Mouse (Mus musculus): Measurements from ENCODE around the gene Nsmce1. TPM values are rescaled to one million over a fixed set of nuclear protein-coding genes. Genes with fewer than 3 reads are reported as not detected.
A peak's percentile ranks its signal among the peaks of the same experiment; 100 is the strongest.

Gene Nsmce1
- total RNA-seq, 1 experiment from 2014 or later, result 39.3 TPM

DNA sequence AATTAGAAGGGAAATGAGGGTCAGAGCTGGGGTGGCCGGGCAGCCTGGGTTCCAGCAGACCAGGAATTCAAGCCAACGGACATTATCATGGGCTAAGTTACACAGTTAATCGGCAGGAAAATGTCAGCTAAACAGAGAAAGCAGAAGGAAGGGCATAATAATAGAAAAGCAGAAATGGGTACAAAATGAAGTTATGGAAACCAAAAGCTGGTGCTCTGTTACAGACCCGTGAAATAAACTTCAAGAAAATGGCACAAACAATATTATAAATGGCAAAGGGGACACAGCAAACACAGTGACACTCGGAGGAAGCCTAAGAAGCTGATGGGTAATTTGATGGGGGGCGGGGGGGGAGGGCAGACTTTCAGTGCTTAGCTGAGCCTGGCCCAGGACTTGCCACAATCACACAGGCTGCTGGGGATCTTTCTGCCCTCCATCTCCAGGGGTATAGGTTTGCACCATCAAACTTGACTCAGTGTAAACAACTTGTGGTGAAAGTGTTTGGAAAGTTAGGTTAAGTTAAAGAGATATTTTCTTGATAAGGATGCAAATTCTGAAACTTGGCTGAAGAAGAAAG is 4.6 kb upstream of the Nsmce1 start:
- no peak for ATAC-seq (ENCODE audit: extremely low read depth, insufficient number of reproducible peaks, low FRiP score, poor library complexity, severe bottlenecking)

DNA sequence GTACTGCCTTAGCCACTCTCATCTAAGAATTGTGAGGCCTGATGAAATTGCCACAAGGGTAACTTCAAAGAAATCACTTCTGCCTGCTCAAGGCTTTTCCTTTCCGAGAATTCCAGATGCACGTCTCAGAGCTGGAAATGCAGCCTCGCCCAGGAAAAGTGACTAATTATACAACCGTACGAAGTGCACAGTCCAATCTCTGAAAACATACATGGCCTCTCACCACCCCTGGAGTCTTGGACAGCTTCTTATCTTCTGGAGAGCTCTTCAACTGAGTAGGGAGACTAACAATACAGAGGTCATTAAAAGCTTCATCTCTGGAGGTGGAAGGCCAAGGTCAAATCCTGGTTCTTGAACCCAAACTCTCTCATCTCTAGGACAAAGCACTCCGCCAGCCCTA is 1.2 kb upstream of the Nsmce1 start:
- ATAC-seq (ENCODE audit: extremely low read depth, insufficient number of reproducible peaks, low FRiP score, poor library complexity, severe bottlenecking), result no peak

- ATAC-seq (ENCODE audit: extremely low read depth, insufficient number of reproducible peaks, low FRiP score, poor library complexity, severe bottlenecking), result no peak
Measured at GRCm38 (mm10) chr7:125491760-125492159, 364 bp upstream of the Nsmce1 start.

GRCm38 (mm10) chr7:125489636-125490035 is 1.8 kb downstream of the Nsmce1 start:
- no peak for ATAC-seq (ENCODE audit: extremely low read depth, insufficient number of reproducible peaks, low FRiP score, poor library complexity, severe bottlenecking)

- 0 out of 2 replicates have a peak, but pooled peaks have one; percentile 4 for ATAC-seq (ENCODE audit: extremely low read depth, insufficient number of reproducible peaks, low FRiP score, poor library complexity, severe bottlenecking)
Measured at GRCm38 (mm10) chr7:125488706-125489105, 2.7 kb downstream of the Nsmce1 start.

DNA sequence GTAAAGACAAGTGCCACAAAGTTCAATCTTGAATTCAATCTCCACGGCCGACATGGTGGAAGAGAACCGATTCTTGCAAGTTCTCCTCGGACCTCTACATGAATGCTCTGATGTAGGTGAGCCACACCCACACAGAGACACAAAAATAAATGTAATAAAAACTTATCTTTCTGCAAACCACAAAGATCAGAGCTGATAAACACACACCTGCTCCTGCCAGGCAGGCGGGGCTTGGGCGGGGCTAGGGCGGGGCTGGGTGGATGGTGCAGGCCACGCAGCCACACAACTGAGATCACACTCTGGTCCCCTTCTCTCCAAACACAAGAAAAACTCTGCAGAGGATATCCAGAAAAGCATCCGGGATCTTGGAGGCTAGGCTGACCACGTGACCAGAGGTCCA is 4.3 kb downstream of the Nsmce1 start:
- ATAC-seq (ENCODE audit: extremely low read depth, insufficient number of reproducible peaks, low FRiP score, poor library complexity, severe bottlenecking), result no peak

- ATAC-seq (ENCODE audit: extremely low read depth, insufficient number of reproducible peaks, low FRiP score, poor library complexity, severe bottlenecking), result no peak
Measured at GRCm38 (mm10) chr7:125486121-125486630, 5.2 kb downstream of the Nsmce1 start.

DNA sequence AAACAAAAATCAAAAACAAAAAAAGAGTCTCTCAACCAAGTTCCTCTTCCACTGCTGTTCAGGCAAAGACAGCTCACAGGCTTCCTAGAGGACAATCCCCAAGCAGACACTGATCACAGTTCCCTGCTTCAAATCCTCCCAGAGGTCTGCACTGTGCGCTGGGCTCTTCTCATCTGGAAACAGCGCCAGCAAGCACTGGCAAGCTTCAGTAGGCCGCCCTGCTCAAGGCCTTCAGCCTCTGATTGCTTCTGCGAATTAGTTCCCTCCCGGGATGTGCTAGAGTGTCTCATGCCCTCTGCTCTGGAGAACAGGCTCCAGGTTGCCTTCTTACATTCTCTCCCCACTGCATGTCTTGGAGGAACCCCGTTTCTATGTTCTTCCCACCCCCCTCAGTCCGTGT is 6.6 kb downstream of the Nsmce1 start:
- ATAC-seq (ENCODE audit: extremely low read depth, insufficient number of reproducible peaks, low FRiP score, poor library complexity, severe bottlenecking), result no peak

DNA sequence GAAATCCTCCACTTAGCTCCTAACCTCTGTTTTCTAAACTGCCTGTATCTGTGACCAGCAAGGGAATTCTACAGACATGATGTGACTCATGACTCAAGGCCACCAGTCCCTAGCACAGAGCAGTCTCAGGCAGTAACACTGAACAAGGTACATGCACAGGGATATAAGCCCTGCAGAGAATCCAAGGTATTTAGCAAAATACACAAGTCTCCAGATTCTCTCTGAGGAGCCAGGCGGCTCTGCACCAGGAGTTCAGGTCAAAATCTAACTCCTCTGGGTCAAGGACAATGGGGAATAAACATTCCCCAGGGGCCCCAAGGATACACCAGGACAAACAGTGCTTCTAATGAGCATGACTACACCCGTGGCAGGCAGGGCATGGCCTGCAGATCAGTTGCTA is 8.5 kb downstream of the Nsmce1 start:
- no peak for ATAC-seq (ENCODE audit: extremely low read depth, insufficient number of reproducible peaks, low FRiP score, poor library complexity, severe bottlenecking)

DNA sequence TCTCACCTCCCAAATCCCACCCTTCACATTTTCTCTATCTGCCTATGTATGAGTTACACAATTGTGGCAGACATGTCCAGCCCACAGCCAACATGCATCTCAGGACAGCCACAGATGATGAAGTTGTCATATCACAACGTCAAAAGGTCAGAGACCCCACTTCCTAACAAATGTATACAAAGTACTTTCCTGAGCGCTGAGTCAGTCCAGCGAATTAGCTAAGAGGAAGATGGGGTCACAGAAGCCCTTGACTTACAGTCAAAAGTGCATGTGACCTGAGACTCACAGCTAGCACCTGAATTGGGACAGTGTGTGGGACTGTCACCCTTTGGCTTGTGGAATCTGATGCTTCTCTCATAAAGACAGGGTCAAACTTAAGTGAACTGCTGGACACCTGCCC is 9.1 kb downstream of the Nsmce1 start:
- no peak for ATAC-seq (ENCODE audit: extremely low read depth, insufficient number of reproducible peaks, low FRiP score, poor library complexity, severe bottlenecking)

GRCm38 (mm10) chr7:125480518-125480917 is 10.9 kb downstream of the Nsmce1 start:
- no peak for ATAC-seq (ENCODE audit: extremely low read depth, insufficient number of reproducible peaks, low FRiP score, poor library complexity, severe bottlenecking)

GRCm38 (mm10) chr7:125478391-125478984 is 12.9 kb downstream of the Nsmce1 start:
- no peak for ATAC-seq (ENCODE audit: extremely low read depth, insufficient number of reproducible peaks, low FRiP score, poor library complexity, severe bottlenecking)

DNA sequence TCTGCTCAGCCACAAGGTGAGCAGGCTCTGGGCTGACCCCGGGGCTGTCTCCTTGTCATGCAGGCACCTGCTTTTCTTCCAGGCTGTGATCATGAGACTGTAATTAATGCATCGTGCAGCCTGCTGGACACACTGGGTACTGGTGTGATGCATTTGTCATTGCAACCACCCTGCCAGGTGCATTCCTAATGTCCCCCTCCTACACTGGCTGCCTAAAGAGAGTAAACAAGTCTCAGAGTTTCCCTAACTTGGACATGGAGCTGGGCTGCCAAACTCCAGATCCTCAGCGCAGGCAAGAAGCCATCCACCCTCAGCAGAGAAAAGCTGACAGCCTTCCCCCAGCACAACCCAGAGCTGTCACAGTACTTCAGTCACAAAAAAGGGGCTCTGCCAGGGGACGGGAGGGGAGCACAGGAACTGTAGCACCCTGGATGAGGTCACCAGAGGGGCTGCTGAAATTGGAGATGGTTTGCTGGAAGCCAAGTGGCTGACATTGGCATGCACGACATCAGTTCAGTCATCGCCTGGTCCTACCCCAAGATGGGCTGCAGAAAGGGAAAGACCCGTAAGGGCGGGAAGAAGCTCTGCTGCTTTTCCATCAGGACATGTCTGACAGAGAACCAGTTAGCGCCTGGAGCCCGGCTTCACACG is 15.7 kb downstream of the Nsmce1 start:
- ATAC-seq (ENCODE audit: extremely low read depth, insufficient number of reproducible peaks, low FRiP score, poor library complexity, severe bottlenecking), result no peak

DNA sequence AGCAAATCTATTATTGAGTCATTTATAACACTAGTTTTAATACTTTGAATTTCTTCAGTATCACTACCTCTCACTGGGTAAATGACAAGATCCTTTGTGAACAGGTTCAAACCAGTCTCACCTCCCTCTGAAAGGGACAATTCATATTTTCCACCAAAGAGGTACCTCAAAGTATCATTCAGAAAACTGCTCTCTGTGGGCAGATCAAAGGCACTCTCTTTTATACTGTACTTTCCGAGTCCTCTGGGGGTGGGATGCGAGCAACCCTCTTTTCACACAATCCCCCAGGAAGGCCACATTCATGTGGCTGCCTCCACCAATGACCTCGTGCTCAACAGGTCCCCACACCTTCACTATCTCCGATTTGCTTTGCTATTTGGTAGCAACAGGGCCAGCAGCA is 16.9 kb downstream of the Nsmce1 start:
- ATAC-seq (ENCODE audit: extremely low read depth, insufficient number of reproducible peaks, low FRiP score, poor library complexity, severe bottlenecking), result no peak

- ATAC-seq (ENCODE audit: extremely low read depth, insufficient number of reproducible peaks, low FRiP score, poor library complexity, severe bottlenecking), result peak; percentile 70
Measured at GRCm38 (mm10) chr7:125471991-125472741, 19.2 kb downstream of the Nsmce1 start.

- ATAC-seq (ENCODE audit: extremely low read depth, insufficient number of reproducible peaks, low FRiP score, poor library complexity, severe bottlenecking), result no peak
Measured at GRCm38 (mm10) chr7:125470901-125471300, 20.5 kb downstream of the Nsmce1 start.

DNA sequence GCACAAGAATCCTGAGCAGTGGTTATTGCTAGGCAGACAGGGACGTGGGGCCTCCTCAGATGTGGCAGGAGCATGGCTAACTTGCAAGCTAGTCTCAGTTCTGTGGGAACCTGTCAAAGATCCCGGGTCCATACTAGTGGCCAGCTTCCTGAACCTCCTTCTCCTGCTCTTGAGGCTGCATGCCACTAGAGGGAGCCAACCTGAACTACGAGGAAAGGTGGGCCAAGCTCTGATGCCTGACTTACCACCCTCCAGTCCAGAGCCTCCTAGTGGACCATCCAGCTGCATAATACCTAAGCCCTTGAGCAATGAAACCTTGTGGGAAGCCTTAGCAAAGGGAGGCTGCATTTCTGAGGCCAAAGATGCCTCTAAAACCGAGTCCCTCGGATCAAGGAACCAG is 21.5 kb downstream of the Nsmce1 start:
- ATAC-seq (ENCODE audit: extremely low read depth, insufficient number of reproducible peaks, low FRiP score, poor library complexity, severe bottlenecking), result peak; percentile 64

GRCm38 (mm10) chr7:125462200-125462599 is 29.2 kb downstream of the Nsmce1 start:
- no peak for ATAC-seq (ENCODE audit: extremely low read depth, insufficient number of reproducible peaks, low FRiP score, poor library complexity, severe bottlenecking)

- ATAC-seq (ENCODE audit: extremely low read depth, insufficient number of reproducible peaks, low FRiP score, poor library complexity, severe bottlenecking), result no peak
Measured at GRCm38 (mm10) chr7:125453671-125454070, 37.7 kb downstream of the Nsmce1 start.

DNA sequence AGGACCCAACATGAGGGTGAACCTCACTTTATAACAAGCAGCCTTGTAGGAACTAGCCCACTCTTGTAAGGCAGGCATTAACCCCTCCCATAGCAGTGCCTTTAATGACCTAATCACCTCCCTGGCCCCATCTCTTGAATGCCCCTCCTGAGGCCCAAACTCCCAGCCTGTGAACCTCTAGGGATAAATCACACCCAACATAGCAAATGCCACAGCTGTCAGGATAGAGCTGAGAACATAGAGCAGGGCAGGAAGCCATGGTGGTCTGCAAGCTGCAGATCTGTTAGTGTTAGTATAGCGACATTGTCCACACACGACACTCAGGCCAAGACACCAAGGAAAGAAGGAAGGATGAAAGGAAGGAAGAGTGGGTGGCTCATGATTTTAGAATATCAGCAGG is 40.3 kb downstream of the Nsmce1 start:
- ATAC-seq (ENCODE audit: extremely low read depth, insufficient number of reproducible peaks, low FRiP score, poor library complexity, severe bottlenecking), result no peak

Data from neutrophil, adult 5-6 weeks (primary cell).